Mouse (Mus musculus): ENCODE results near the gene Tle3. TPM values are rescaled to one million over a fixed set of nuclear protein-coding genes. Genes with fewer than 3 reads are reported as not detected.

Tle3 gene
- total and polyA plus RNA-seq, 3 experiments, result 29.7 to 162 (median 131) TPM

- H3K27me3 ChIP-seq (ENCODE audit: insufficient read depth, low read length), result peaks cover 21% of the 10 kb centered on the region
- no peak overlapping the region for H3K4me3 ChIP-seq (ENCODE audit: low read depth, low read length)
- H3K4me1 ChIP-seq (ENCODE audit: insufficient read depth, low read depth, low read length), result no peaks in the 10 kb centered on the region
- TF ChIP-seq POLR2AphosphoS5 (IDR thresholded peaks at IDR 0.05; ENCODE audit: insufficient replicate concordance, low read depth, low read length), result no peak
- no peak for TF ChIP-seq GATA2 (IDR thresholded peaks at IDR 0.05; ENCODE audit: borderline replicate concordance, low read depth, low read length)
- no peak for TF ChIP-seq TAL1 (conservative IDR thresholded peaks at IDR 0.05; ENCODE audit: low read depth, low read length)
- no peak for TF ChIP-seq GATA1 (IDR thresholded peaks at IDR 0.05; ENCODE audit: borderline replicate concordance, low read length)
- TF ChIP-seq CTCF (IDR thresholded peaks at IDR 0.05; ENCODE audit: low read depth, low read length), result no peak
- ATAC-seq (ENCODE audit: extremely low read depth, insufficient number of reproducible peaks, low FRiP score, poor library complexity, severe bottlenecking) (no peak), DNase-seq (ENCODE audit: low spot score) (no peak)
- no peaks in the 10 kb centered on the region for H3K9me3 ChIP-seq (replicated peaks)
- no peaks in the 10 kb centered on the region for H3K36me3 ChIP-seq (replicated peaks)
Observed at GRCm38 (mm10) chr9:61337665-61338064, 34.5 kb upstream of the Tle3 start.

DNA sequence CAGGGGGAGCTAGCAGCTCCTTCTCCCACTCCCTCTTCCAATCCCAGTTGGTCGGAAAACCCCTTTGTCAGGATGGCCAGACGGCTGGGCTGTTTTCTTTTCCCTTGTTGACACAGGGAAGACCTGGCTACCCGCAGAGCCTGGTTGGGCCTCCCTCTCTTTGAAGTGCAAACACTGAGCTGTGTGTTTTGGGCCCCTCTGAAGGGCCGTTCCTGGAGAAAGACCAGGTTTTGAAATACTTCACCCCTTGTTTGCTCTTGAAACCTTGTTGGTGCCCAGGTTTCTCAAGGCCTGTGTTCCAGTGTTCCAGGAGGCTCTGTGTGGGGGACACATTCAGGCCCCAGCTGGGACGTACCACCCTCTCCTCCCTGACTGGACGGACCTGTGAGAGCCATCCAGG is 32.9 kb upstream of the Tle3 start:
- ATAC-seq (ENCODE audit: extremely low read depth, insufficient number of reproducible peaks, low FRiP score, poor library complexity, severe bottlenecking), result no peak
- DNase-seq (ENCODE audit: low spot score), result no peak
- TF ChIP-seq GATA1 (IDR thresholded peaks at IDR 0.05; ENCODE audit: borderline replicate concordance, low read length) (no peak), GATA2 (IDR thresholded peaks at IDR 0.05; ENCODE audit: borderline replicate concordance, low read depth, low read length) (no peak), CTCF (IDR thresholded peaks at IDR 0.05; ENCODE audit: low read depth, low read length) (no peak)
- Histone ChIP-seq H3K4me3 (ENCODE audit: low read depth, low read length) (no peak overlapping the region), H3K9me3 (replicated peaks) (no peaks in the 10 kb centered on the region), H3K4me1 (ENCODE audit: insufficient read depth, low read depth, low read length) (no peaks in the 10 kb centered on the region), H3K36me3 (replicated peaks) (no peaks in the 10 kb centered on the region), H3K27me3 (ENCODE audit: insufficient read depth, low read length) (peaks cover 21% of the 10 kb centered on the region)

DNA sequence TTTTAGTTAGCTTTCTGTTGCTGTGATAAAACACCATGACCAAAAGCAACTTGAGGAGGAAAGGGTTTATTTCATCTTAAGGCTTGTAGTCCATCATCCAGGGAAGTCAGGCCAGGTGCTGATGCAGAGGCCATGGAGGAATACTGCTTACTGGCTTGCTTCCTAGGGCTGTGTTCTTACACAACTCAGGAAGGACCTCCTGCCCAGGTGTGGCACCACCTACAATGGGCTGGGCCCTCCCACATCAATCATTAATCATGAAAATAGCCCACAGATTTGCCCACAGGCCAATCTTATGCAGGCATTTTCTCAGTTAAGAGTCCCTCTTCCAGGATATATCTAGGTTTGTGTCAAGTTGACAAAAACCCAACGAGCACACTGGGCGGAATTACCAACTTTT is 31.8 kb upstream of the Tle3 start:
- no peak overlapping the region for H3K4me3 ChIP-seq (ENCODE audit: low read depth, low read length)
- peaks cover 23% of the 10 kb centered on the region for H3K27me3 ChIP-seq (ENCODE audit: insufficient read depth, low read length)
- H3K36me3 ChIP-seq (replicated peaks), result no peaks in the 10 kb centered on the region
- no peak for DNase-seq (ENCODE audit: low spot score)
- no peaks in the 10 kb centered on the region for H3K4me1 ChIP-seq (ENCODE audit: insufficient read depth, low read depth, low read length)
- no peak for ATAC-seq (ENCODE audit: extremely low read depth, insufficient number of reproducible peaks, low FRiP score, poor library complexity, severe bottlenecking)
- TF ChIP-seq GATA2 (IDR thresholded peaks at IDR 0.05; ENCODE audit: borderline replicate concordance, low read depth, low read length), result no peak
- TF ChIP-seq TAL1 (conservative IDR thresholded peaks at IDR 0.05; ENCODE audit: low read depth, low read length), result no peak
- no peak for TF ChIP-seq CTCF (IDR thresholded peaks at IDR 0.05; ENCODE audit: low read depth, low read length)
- no peak for TF ChIP-seq GATA1 (IDR thresholded peaks at IDR 0.05; ENCODE audit: borderline replicate concordance, low read length)
- TF ChIP-seq POLR2AphosphoS5 (IDR thresholded peaks at IDR 0.05; ENCODE audit: insufficient replicate concordance, low read depth, low read length), result no peak
- H3K9me3 ChIP-seq (replicated peaks), result no peaks in the 10 kb centered on the region

DNA sequence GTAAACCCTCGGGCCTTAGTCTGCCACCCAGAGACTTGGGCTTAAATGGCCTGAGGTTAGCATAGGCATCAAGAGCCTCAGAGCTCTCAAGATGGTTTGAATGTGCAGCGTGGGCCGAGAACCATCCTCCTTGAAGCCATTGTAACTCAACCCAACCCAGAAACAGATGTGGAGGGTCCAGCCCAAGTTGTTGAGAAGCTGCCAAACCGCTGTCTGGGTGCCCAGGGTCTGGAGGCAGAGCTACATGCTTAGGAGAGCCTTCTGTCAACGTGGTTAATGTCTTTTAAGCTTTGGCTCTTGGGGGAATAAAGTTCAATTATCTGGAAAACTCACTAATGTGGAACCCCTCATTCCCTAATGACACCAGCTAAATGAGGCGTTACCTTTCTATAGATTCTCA is 29.9 kb upstream of the Tle3 start:
- no peak for DNase-seq (ENCODE audit: low spot score)
- no peak for ATAC-seq (ENCODE audit: extremely low read depth, insufficient number of reproducible peaks, low FRiP score, poor library complexity, severe bottlenecking)
- H3K27me3 ChIP-seq (ENCODE audit: insufficient read depth, low read length), result peaks cover 19% of the 10 kb centered on the region

GRCm38 (mm10) chr9:61344684-61345083 is 27.5 kb upstream of the Tle3 start:
- Histone ChIP-seq H3K36me3 (replicated peaks) (no peaks in the 10 kb centered on the region), H3K4me3 (ENCODE audit: low read depth, low read length) (no peak overlapping the region), H3K27me3 (ENCODE audit: insufficient read depth, low read length) (peaks cover 16% of the 10 kb centered on the region), H3K9me3 (replicated peaks) (no peaks in the 10 kb centered on the region), H3K4me1 (ENCODE audit: insufficient read depth, low read depth, low read length) (no peaks in the 10 kb centered on the region)
- ATAC-seq (ENCODE audit: extremely low read depth, insufficient number of reproducible peaks, low FRiP score, poor library complexity, severe bottlenecking) (no peak), DNase-seq (ENCODE audit: low spot score) (no peak)
- TF ChIP-seq TAL1 (conservative IDR thresholded peaks at IDR 0.05; ENCODE audit: low read depth, low read length), result no peak
- TF ChIP-seq CTCF (IDR thresholded peaks at IDR 0.05; ENCODE audit: low read depth, low read length), result no peak
- no peak for TF ChIP-seq GATA2 (IDR thresholded peaks at IDR 0.05; ENCODE audit: borderline replicate concordance, low read depth, low read length)
- no peak for TF ChIP-seq POLR2AphosphoS5 (IDR thresholded peaks at IDR 0.05; ENCODE audit: insufficient replicate concordance, low read depth, low read length)

More for the DNA sequence above, 29.9 kb upstream of the Tle3 start:
- TF ChIP-seq GATA2 (IDR thresholded peaks at IDR 0.05; ENCODE audit: borderline replicate concordance, low read depth, low read length), result no peak
- no peak for TF ChIP-seq POLR2AphosphoS5 (IDR thresholded peaks at IDR 0.05; ENCODE audit: insufficient replicate concordance, low read depth, low read length)
- no peaks in the 10 kb centered on the region for H3K9me3 ChIP-seq (replicated peaks)
- no peak overlapping the region for H3K4me3 ChIP-seq (ENCODE audit: low read depth, low read length)
- H3K4me1 ChIP-seq (ENCODE audit: insufficient read depth, low read depth, low read length), result no peaks in the 10 kb centered on the region
- H3K36me3 ChIP-seq (replicated peaks), result no peaks in the 10 kb centered on the region

- Histone ChIP-seq H3K27me3 (ENCODE audit: insufficient read depth, low read length) (peaks cover 12% of the 10 kb centered on the region), H3K4me1 (ENCODE audit: insufficient read depth, low read depth, low read length) (no peaks in the 10 kb centered on the region), H3K9me3 (replicated peaks) (no peaks in the 10 kb centered on the region), H3K36me3 (replicated peaks) (no peaks in the 10 kb centered on the region), H3K4me3 (ENCODE audit: low read depth, low read length) (no peak overlapping the region)
- TF ChIP-seq CTCF (IDR thresholded peaks at IDR 0.05; ENCODE audit: low read depth, low read length), result no peak
- no peak for TF ChIP-seq TAL1 (conservative IDR thresholded peaks at IDR 0.05; ENCODE audit: low read depth, low read length)
- TF ChIP-seq GATA1 (IDR thresholded peaks at IDR 0.05; ENCODE audit: borderline replicate concordance, low read length), result no peak
- no peak for TF ChIP-seq GATA2 (IDR thresholded peaks at IDR 0.05; ENCODE audit: borderline replicate concordance, low read depth, low read length)
- TF ChIP-seq POLR2AphosphoS5 (IDR thresholded peaks at IDR 0.05; ENCODE audit: insufficient replicate concordance, low read depth, low read length), result no peak
- ATAC-seq (ENCODE audit: extremely low read depth, insufficient number of reproducible peaks, low FRiP score, poor library complexity, severe bottlenecking), result no peak
- no peak for DNase-seq (ENCODE audit: low spot score)
Observed at GRCm38 (mm10) chr9:61347011-61347410, 25.2 kb upstream of the Tle3 start.

GRCm38 (mm10) chr9:61348036-61348435 is 24.1 kb upstream of the Tle3 start:
- TF ChIP-seq GATA1 (IDR thresholded peaks at IDR 0.05; ENCODE audit: borderline replicate concordance, low read length) (no peak), TAL1 (conservative IDR thresholded peaks at IDR 0.05; ENCODE audit: low read depth, low read length) (no peak), CTCF (IDR thresholded peaks at IDR 0.05; ENCODE audit: low read depth, low read length) (no peak), GATA2 (IDR thresholded peaks at IDR 0.05; ENCODE audit: borderline replicate concordance, low read depth, low read length) (no peak), POLR2AphosphoS5 (IDR thresholded peaks at IDR 0.05; ENCODE audit: insufficient replicate concordance, low read depth, low read length) (no peak)
- Histone ChIP-seq H3K27me3 (ENCODE audit: insufficient read depth, low read length) (peaks cover 16% of the 10 kb centered on the region), H3K4me3 (ENCODE audit: low read depth, low read length) (no peak overlapping the region), H3K9me3 (replicated peaks) (no peaks in the 10 kb centered on the region), H3K4me1 (ENCODE audit: insufficient read depth, low read depth, low read length) (no peaks in the 10 kb centered on the region), H3K36me3 (replicated peaks) (no peaks in the 10 kb centered on the region)
- ATAC-seq (ENCODE audit: extremely low read depth, insufficient number of reproducible peaks, low FRiP score, poor library complexity, severe bottlenecking) (no peak), DNase-seq (ENCODE audit: low spot score) (no peak)

Measured in G1E (cell line).